Mouse (Mus musculus) embryonic facial prominence, embryonic 10.5 days (tissue): ENCODE measurements at regions not wholly inside any gene's neighbourhood (a gene's known extent, or its start where the extent isn't known, plus 50 kb on each side); places are given as distances from the start of the nearest gene placed in this dataset.

Experiments
- DNase-seq: peaks from one replicate; pipeline ENCODE4 v3.0.0-alpha.2; 2017; ENCODE audit warnings: low spot score
- H3K27ac ChIP-seq: fragments of 300-500 bp; sonication (generic); replicated peaks from 2 replicates; pipeline ENCODE4 v1.5.1; 2016; ENCODE audit warnings: mild to moderate bottlenecking
- H3K27me3 ChIP-seq: fragments of 300-500 bp; sonication (generic); replicated peaks from 2 replicates; pipeline ENCODE4 v1.6.1; 2016; ENCODE audit warnings: low read depth, mild to moderate bottlenecking; ENCODE audit not compliant: poor library complexity, severe bottlenecking
- H3K36me3 ChIP-seq: fragments of 300-500 bp; sonication (generic); replicated peaks from 2 replicates; pipeline ENCODE4 v1.6.1; 2016; ENCODE audit warnings: mild to moderate bottlenecking, moderate library complexity
- H3K4me1 ChIP-seq: fragments of 300-500 bp; sonication (generic); 2 replicates; pipeline ENCODE4 v1.6.1; 2016
- H3K4me3 ChIP-seq: fragments of 300-500 bp; sonication (generic); 2 replicates; pipeline ENCODE4 v1.5.1; 2016; ENCODE audit warnings: mild to moderate bottlenecking, moderate library complexity
- H3K9me3 ChIP-seq: fragments of 300-500 bp; sonication (generic); 2 replicates; pipeline ENCODE4 v1.6.1; 2016; ENCODE audit warnings: mild to moderate bottlenecking
- whole genome bisulfite sequencing: fragments of 180-500 bp; shearing (Covaris S2); methylation state at CpG from one replicate; pipeline ENCODE4 v1.1.7; 2016; 5-methylcytosine and 5-hydroxymethylcytosine counted together

DNA sequence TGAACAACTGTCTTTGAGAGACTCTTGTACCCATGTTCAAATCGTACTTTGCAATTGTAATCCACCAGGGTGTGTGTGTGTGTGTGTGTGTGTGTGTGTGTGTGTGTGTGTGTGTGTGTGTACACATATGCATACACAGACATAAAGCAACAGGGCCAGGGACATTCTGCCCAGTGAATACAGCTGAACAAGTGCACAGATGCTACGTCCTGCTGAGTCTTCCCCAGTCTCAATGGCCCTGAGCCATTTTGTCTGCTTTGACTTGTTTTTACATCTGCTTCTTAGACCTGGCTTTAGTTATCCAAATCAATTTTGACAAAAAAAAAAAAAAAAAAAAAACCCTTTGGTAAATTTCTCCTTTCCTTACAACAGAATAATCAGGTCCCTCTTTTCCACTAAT, 103.3 kb downstream of the Rnd3 start:
- DNase-seq: no peak
- Histone ChIP-seq H3K27me3 (no peaks in the 10 kb centered on the region), H3K27ac (no peak overlapping the region), H3K36me3 (no peaks in the 10 kb centered on the region), H3K4me3 (no peak overlapping the region), H3K9me3 (no peaks in the 10 kb centered on the region), H3K4me1 (peaks cover 10% of the 10 kb centered on the region)
- WGBS: 85% methylated on average over 2 of the region's 2 CpGs

DNA sequence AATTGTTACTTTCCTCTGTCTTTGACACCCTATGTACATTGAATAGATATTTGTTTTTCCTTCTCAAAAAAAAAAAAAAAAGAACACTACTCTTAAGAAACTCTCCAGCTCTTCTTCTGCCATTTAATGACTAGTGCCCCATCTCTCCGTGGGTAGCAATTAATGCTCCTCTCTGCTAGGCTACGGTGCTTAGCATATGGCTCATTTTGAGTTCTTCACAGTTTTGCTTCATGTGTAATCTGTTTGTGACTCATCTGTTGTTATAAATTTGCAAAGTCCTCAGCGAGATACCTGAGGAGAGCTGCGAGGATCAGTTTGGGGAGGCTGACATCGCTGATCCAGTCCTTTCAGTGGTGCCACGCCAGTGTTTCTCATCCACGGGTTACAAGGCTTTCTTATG, 107.8 kb downstream of the Rnd3 start:
- no peaks in the 10 kb centered on the region for H3K9me3 ChIP-seq
- no peaks in the 10 kb centered on the region for H3K36me3 ChIP-seq
- H3K27me3 ChIP-seq: no peaks in the 10 kb centered on the region
- H3K4me1 ChIP-seq: peaks cover 7% of the 10 kb centered on the region; the same call in 1 of the 2 replicates
- DNase-seq: no peak
- no peak overlapping the region for H3K4me3 ChIP-seq
- WGBS: 58% methylated on average over 7 of the region's 7 CpGs
- H3K27ac ChIP-seq: no peak overlapping the region

GRCm38 (mm10) chr2:51038685-51039084, 110.2 kb downstream of the Rnd3 start:
- no peak overlapping the region for H3K4me3 ChIP-seq
- H3K27me3 ChIP-seq: no peaks in the 10 kb centered on the region
- 75% methylated on average over 6 of the region's 6 CpGs for WGBS
- no peak for DNase-seq
- no peak overlapping the region for H3K27ac ChIP-seq
- no peaks in the 10 kb centered on the region for H3K36me3 ChIP-seq
- peaks cover 5% of the 10 kb centered on the region; the same call in 1 of the 2 replicates for H3K4me1 ChIP-seq
- H3K9me3 ChIP-seq: no peaks in the 10 kb centered on the region

DNA sequence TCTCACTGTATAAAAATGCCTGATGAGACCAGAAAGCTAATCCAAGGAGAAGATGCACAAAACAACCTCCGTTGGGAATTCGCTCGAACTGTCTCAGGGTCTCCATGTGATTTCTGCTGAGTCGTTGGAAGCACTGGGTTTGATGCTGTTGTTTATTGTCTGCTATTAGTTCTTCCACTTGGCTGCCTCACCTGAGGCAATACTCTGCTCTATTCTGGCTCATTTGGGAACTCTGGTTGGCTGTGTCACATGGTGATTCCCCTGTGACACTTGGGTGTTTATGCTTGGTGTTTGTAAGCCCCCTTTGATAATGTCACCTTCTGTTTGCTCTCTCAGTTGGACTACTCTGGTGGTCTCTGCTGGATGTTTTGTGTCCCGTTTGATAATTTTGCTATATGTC, 111.9 kb downstream of the Rnd3 start:
- Histone ChIP-seq H3K36me3 (no peaks in the 10 kb centered on the region), H3K27ac (no peak overlapping the region), H3K27me3 (no peaks in the 10 kb centered on the region), H3K4me3 (no peak overlapping the region), H3K9me3 (no peaks in the 10 kb centered on the region), H3K4me1 (peaks cover 5% of the 10 kb centered on the region; the same call in 1 of the 2 replicates)
- DNase-seq: no peak
- 81% methylated on average over 5 of the region's 5 CpGs for WGBS

GRCm38 (mm10) chr2:51036190-51036755, 112.6 kb downstream of the Rnd3 start:
- no peaks in the 10 kb centered on the region for H3K27me3 ChIP-seq
- no peaks in the 10 kb centered on the region for H3K36me3 ChIP-seq
- H3K4me3 ChIP-seq: no peak overlapping the region
- DNase-seq: no peak
- H3K27ac ChIP-seq: no peak overlapping the region
- WGBS: 72% methylated on average over 8 of the region's 8 CpGs
- H3K4me1 ChIP-seq: peaks cover 5% of the 10 kb centered on the region; the same call in 1 of the 2 replicates
- H3K9me3 ChIP-seq: no peaks in the 10 kb centered on the region

DNA sequence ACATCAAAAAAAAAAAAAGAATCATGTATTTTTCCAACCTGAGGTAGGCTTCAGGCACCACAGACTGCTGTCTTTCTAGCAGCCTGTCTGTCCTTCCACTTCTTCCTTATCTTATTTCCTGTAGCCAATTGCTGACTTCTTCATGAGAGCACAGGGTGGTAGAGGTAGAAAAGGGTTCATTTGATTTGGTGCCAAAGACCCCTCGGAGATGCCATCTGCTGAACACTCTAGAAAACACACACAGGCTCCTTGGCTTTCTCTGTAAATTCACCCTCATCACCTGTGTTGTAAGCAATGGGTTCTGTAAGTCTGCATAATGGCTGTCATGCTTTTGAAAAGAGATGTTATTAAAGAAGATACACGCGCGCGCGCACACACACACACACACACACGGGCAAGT, 115.0 kb downstream of the Rnd3 start:
- no peaks in the 10 kb centered on the region for H3K36me3 ChIP-seq
- no peaks in the 10 kb centered on the region for H3K27me3 ChIP-seq
- H3K27ac ChIP-seq: no peak overlapping the region
- no peak for DNase-seq
- H3K4me3 ChIP-seq: no peak overlapping the region
- 98% methylated on average over 7 of the region's 7 CpGs for WGBS
- H3K9me3 ChIP-seq: no peaks in the 10 kb centered on the region
- peaks cover 2% of the 10 kb centered on the region; the same call in 1 of the 2 replicates for H3K4me1 ChIP-seq

- DNase-seq: no peak
- Histone ChIP-seq H3K27me3 (no peaks in the 10 kb centered on the region), H3K4me1 (0 out of 2 replicates have a peak, but pooled peaks cover under 1% of the 10 kb centered on the region), H3K36me3 (no peaks in the 10 kb centered on the region), H3K27ac (no peak overlapping the region), H3K9me3 (no peaks in the 10 kb centered on the region), H3K4me3 (no peak overlapping the region)
- 93% methylated on average over 2 of the region's 2 CpGs for WGBS
Observed at GRCm38 (mm10) chr2:51022479-51022878, 126.4 kb downstream of the Rnd3 start.

DNA sequence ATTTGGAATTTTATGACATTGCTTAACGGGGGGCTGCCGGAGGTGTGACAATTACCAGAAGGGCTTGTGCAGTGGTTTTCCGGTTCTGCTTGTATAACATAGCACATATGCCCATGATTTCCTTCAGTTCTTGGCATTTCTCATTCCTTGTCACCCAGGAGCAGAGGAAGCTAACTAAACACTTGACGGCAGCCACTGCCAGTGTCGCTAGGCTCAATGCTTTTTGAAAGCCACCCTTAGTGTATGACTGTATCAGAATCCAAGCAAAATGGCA, 132.8 kb downstream of the Rnd3 start:
- Histone ChIP-seq H3K9me3 (no peaks in the 10 kb centered on the region), H3K27ac (no peak overlapping the region)
- WGBS: 82% methylated on average over 5 of the region's 5 CpGs

DNA sequence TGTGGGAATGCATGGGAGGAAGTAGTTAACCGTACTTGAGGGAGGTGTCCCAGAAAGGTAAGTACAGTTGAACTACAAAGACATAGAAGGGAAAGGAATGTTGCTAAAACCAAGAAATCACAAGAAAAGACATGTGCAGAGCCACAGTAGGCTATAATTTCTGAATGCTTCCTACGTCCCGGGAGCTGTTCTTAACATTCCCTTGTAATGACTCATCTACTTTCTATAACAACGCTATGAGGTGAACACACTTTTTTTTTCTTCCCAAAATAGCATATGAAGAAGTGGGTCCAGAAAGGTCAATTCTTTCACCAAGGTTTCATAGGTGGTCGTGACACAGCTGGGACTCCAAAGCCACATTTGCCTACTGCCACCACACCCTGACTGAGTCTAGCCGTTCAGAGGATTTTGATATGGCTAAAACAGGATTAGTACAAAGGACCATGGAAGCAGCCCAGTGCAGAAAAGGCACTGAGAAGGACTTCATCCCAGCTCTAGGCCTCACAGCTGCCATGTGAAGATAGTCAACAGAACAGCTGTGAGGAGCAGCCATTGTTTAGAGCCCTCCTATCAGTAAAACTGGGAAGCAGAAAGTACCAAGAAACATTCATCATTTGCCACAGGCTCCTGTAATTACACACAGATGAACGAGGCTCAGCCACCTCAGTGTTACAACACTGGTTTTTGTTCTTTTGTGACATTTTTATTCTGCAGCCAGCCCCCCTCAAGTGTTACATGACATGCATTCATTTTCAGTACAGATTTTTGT, 133.4 kb downstream of the Rnd3 start:
- Histone ChIP-seq H3K27me3 (no peaks in the 10 kb centered on the region), H3K27ac (no peak overlapping the region), H3K4me1 (0 out of 2 replicates have a peak, but pooled peaks cover 7% of the 10 kb centered on the region), H3K36me3 (no peaks in the 10 kb centered on the region), H3K9me3 (no peaks in the 10 kb centered on the region), H3K4me3 (no peak overlapping the region)
- no peak for DNase-seq
- 70% methylated on average over 7 of the region's 7 CpGs for WGBS

More for the DNA sequence above, 132.8 kb downstream of the Rnd3 start:
- no peak overlapping the region for H3K4me3 ChIP-seq
- H3K36me3 ChIP-seq: no peaks in the 10 kb centered on the region
- 0 out of 2 replicates have a peak, but pooled peaks cover 7% of the 10 kb centered on the region for H3K4me1 ChIP-seq
- H3K27me3 ChIP-seq: no peaks in the 10 kb centered on the region
- DNase-seq: no peak

- no peaks in the 10 kb centered on the region for H3K27me3 ChIP-seq
Observed at GRCm38 (mm10) chr2:51014232-51014631, 134.7 kb downstream of the Rnd3 start.

DNA sequence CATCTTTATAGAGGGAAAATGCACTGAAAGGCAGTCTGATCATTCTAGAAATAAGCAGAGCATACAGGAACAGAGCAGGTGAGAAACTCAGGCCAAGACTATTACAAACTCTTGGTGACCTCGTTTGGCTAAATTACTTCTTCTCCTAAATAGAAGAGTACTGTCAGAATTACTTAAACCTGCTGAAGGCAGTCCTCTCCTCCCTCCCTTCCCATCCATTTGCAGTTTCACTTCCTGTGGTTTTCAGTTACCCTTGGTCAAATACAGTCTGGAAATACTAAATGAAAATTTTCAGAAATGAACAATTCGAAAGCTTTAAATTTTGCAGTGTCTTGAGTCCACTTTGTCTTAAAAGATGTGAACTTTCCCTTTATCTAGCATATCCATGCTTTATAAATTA, 135.8 kb downstream of the Rnd3 start:
- Histone ChIP-seq H3K27ac (no peak overlapping the region), H3K36me3 (no peaks in the 10 kb centered on the region), H3K4me3 (no peak overlapping the region), H3K4me1 (peaks cover 9% of the 10 kb centered on the region), H3K27me3 (no peaks in the 10 kb centered on the region), H3K9me3 (no peaks in the 10 kb centered on the region)
- WGBS: 66% methylated on average over 2 of the region's 2 CpGs
- DNase-seq: no peak

More at GRCm38 (mm10) chr2:51014232-51014631, 134.7 kb downstream of the Rnd3 start:
- Histone ChIP-seq H3K9me3 (no peaks in the 10 kb centered on the region), H3K36me3 (no peaks in the 10 kb centered on the region), H3K4me3 (no peak overlapping the region), H3K4me1 (0 out of 2 replicates have a peak, but pooled peaks cover 7% of the 10 kb centered on the region), H3K27ac (no peak overlapping the region)
- DNase-seq: no peak

- H3K27ac ChIP-seq: no peak overlapping the region
- DNase-seq: no peak
- no peaks in the 10 kb centered on the region for H3K27me3 ChIP-seq
- no peak overlapping the region for H3K4me3 ChIP-seq
- H3K4me1 ChIP-seq: peaks cover 14% of the 10 kb centered on the region
- no peaks in the 10 kb centered on the region for H3K36me3 ChIP-seq
- 65% methylated on average over 2 of the region's 2 CpGs for WGBS
- H3K9me3 ChIP-seq: no peaks in the 10 kb centered on the region
Observed at GRCm38 (mm10) chr2:51008251-51008533, 140.7 kb downstream of the Rnd3 start.

DNA sequence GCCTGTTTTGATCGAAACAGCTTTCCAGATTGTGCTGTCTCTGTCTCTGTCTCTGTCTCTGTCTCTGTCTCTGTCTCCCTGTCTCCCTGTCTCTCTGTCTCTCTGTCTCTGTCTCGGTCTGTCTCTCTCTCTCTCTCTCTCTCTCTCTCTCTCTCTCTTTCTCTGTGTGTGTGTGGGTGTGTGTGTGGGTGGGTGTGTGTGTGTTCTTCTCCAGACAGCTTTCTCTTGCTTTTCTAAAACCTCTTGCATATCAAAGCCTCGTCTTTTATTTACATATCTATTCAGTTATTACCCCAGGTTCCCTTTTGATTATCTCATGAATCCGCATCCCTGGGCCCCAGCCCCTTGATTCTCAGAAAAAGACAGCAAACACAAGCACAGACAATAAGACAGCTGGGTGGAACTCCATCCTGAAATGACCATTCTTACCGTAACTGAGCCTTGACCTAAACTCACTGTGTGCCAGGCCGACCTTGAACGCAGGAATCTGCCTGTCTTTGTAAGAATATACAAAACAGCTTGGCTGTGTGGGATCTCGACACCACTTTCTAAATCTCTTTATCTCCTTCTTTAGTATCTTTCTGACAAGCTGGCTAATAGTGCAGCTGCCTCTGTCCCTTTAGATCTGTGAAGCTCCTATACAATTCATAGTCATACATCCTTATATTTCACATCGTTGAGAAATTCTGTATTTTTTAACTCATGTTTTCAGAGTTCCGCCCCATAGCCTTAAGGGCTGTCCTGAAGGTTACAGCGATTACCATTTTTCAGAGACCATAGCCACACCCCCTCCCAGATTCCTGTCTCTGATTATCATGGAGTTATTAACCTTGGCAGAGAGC, 141.3 kb downstream of the Rnd3 start:
- Histone ChIP-seq H3K9me3 (no peaks in the 10 kb centered on the region), H3K27me3 (no peaks in the 10 kb centered on the region), H3K36me3 (no peaks in the 10 kb centered on the region), H3K4me3 (no peak overlapping the region), H3K4me1 (peaks cover 14% of the 10 kb centered on the region), H3K27ac (no peak overlapping the region)
- DNase-seq: no peak
- WGBS: 65% methylated on average over 11 of the region's 11 CpGs
